Mouse (Mus musculus): Measurements from ENCODE around the gene Dek. TPM values are rescaled to one million over a fixed set of nuclear protein-coding genes. Genes with fewer than 3 reads are reported as not detected.

Gene Dek
- polyA plus RNA-seq, 1 experiment: 18.9 TPM

- no peaks in the 10 kb centered on the region for H3K4me1 ChIP-seq (ENCODE audit: control insufficient read depth, insufficient read depth, low read length)
- H3K4me3 ChIP-seq (replicated peaks; ENCODE audit: extremely low read depth, low read depth, low read length): no peak overlapping the region
- TF ChIP-seq CTCF (IDR thresholded peaks at IDR 0.05; ENCODE audit: insufficient read depth, low read length): no peak
- no peak for TF ChIP-seq POLR2A (IDR thresholded peaks at IDR 0.05; ENCODE audit: borderline replicate concordance, extremely low read depth, low read depth, low read length)
- 80% methylated on average over 15 of the region's 15 CpGs for WGBS
- no peak for DNase-seq
Measured at GRCm38 (mm10) chr13:47070329-47071080, 35.5 kb downstream of the Dek start.

DNA sequence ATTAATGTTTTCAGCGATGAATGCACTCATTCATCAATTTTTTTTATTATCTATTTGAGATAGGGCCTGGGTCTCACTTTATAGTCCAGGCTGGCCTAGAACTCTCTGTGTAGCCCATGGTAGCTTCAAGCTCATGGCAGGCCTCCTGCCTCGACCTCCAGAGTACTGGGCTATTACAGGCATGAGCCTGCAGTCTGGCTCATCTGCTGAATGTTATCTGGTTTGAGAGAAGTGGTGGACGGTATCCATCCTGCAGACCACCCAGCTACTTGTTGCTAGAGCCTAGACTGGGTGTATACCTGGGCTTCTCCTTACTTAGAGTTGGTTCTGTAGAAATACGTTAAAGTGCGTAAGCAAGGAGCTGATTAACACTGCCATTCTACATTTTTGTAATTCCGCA is 39.0 kb downstream of the Dek start:
- Histone ChIP-seq H3K4me3 (replicated peaks; ENCODE audit: extremely low read depth, low read depth, low read length) (no peak overlapping the region), H3K4me1 (ENCODE audit: control insufficient read depth, insufficient read depth, low read length) (no peaks in the 10 kb centered on the region)
- no peak for DNase-seq
- 91% methylated on average over 6 of the region's 6 CpGs for WGBS
- no peak for TF ChIP-seq POLR2A (IDR thresholded peaks at IDR 0.05; ENCODE audit: borderline replicate concordance, extremely low read depth, low read depth, low read length)
- TF ChIP-seq CTCF (IDR thresholded peaks at IDR 0.05; ENCODE audit: insufficient read depth, low read length): no peak

- Histone ChIP-seq H3K4me1 (ENCODE audit: control insufficient read depth, insufficient read depth, low read length) (no peaks in the 10 kb centered on the region), H3K4me3 (replicated peaks; ENCODE audit: extremely low read depth, low read depth, low read length) (no peak overlapping the region)
- TF ChIP-seq POLR2A (IDR thresholded peaks at IDR 0.05; ENCODE audit: borderline replicate concordance, extremely low read depth, low read depth, low read length) (no peak), CTCF (IDR thresholded peaks at IDR 0.05; ENCODE audit: insufficient read depth, low read length) (no peak)
- WGBS: 97% methylated on average over 10 of the region's 10 CpGs
- no peak for DNase-seq
Measured at GRCm38 (mm10) chr13:47066516-47066915, 39.5 kb downstream of the Dek start.

GRCm38 (mm10) chr13:47063985-47064760 is 41.8 kb downstream of the Dek start:
- WGBS: 59% methylated on average over 15 of the region's 15 CpGs
- H3K4me3 ChIP-seq (replicated peaks; ENCODE audit: extremely low read depth, low read depth, low read length): no peak overlapping the region
- H3K4me1 ChIP-seq (ENCODE audit: control insufficient read depth, insufficient read depth, low read length): no peaks in the 10 kb centered on the region
- TF ChIP-seq CTCF (IDR thresholded peaks at IDR 0.05; ENCODE audit: insufficient read depth, low read length): no peak
- TF ChIP-seq POLR2A (IDR thresholded peaks at IDR 0.05; ENCODE audit: borderline replicate concordance, extremely low read depth, low read depth, low read length): no peak
- DNase-seq: no peak

- H3K4me1 ChIP-seq (ENCODE audit: control insufficient read depth, insufficient read depth, low read length): no peaks in the 10 kb centered on the region
- no peak for DNase-seq
- TF ChIP-seq CTCF (IDR thresholded peaks at IDR 0.05; ENCODE audit: insufficient read depth, low read length) (no peak), POLR2A (IDR thresholded peaks at IDR 0.05; ENCODE audit: borderline replicate concordance, extremely low read depth, low read depth, low read length) (no peak)
- WGBS: 93% methylated on average over 17 of the region's 17 CpGs
- no peak overlapping the region for H3K4me3 ChIP-seq (replicated peaks; ENCODE audit: extremely low read depth, low read depth, low read length)
Measured at GRCm38 (mm10) chr13:47062756-47063155, 43.2 kb downstream of the Dek start.

- no peak for DNase-seq
- TF ChIP-seq CTCF (IDR thresholded peaks at IDR 0.05; ENCODE audit: insufficient read depth, low read length): no peak
- no peak for TF ChIP-seq POLR2A (IDR thresholded peaks at IDR 0.05; ENCODE audit: borderline replicate concordance, extremely low read depth, low read depth, low read length)
- no peaks in the 10 kb centered on the region for H3K4me1 ChIP-seq (ENCODE audit: control insufficient read depth, insufficient read depth, low read length)
- 89% methylated on average over 5 of the region's 5 CpGs for WGBS
- H3K4me3 ChIP-seq (replicated peaks; ENCODE audit: extremely low read depth, low read depth, low read length): no peak overlapping the region
Measured at GRCm38 (mm10) chr13:47056781-47057180, 49.2 kb downstream of the Dek start.

- WGBS: 77% methylated on average over 11 of the region's 11 CpGs
- DNase-seq: no peak
- H3K4me1 ChIP-seq (ENCODE audit: control insufficient read depth, insufficient read depth, low read length): no peaks in the 10 kb centered on the region
- TF ChIP-seq CTCF (IDR thresholded peaks at IDR 0.05; ENCODE audit: insufficient read depth, low read length) (no peak), POLR2A (IDR thresholded peaks at IDR 0.05; ENCODE audit: borderline replicate concordance, extremely low read depth, low read depth, low read length) (no peak)
- no peak overlapping the region for H3K4me3 ChIP-seq (replicated peaks; ENCODE audit: extremely low read depth, low read depth, low read length)
Measured at GRCm38 (mm10) chr13:47056126-47056525, 49.9 kb downstream of the Dek start.

GRCm38 (mm10) chr13:47053971-47054370 is 52.0 kb downstream of the Dek start:
- TF ChIP-seq CTCF (IDR thresholded peaks at IDR 0.05; ENCODE audit: insufficient read depth, low read length): no peak
- TF ChIP-seq POLR2A (IDR thresholded peaks at IDR 0.05; ENCODE audit: borderline replicate concordance, extremely low read depth, low read depth, low read length): no peak
- WGBS: 88% methylated on average over 10 of the region's 10 CpGs
- H3K4me3 ChIP-seq (replicated peaks; ENCODE audit: extremely low read depth, low read depth, low read length): no peak overlapping the region
- no peak for DNase-seq
- no peaks in the 10 kb centered on the region for H3K4me1 ChIP-seq (ENCODE audit: control insufficient read depth, insufficient read depth, low read length)

GRCm38 (mm10) chr13:47050009-47050408 is 56.0 kb downstream of the Dek start:
- 0 out of 2 replicates have a peak, but pooled peaks cover 2% of the 10 kb centered on the region for H3K4me1 ChIP-seq (ENCODE audit: control insufficient read depth, insufficient read depth, low read length)
- DNase-seq: no peak
- WGBS: 66% methylated on average over 4 of the region's 4 CpGs
- H3K4me3 ChIP-seq (replicated peaks; ENCODE audit: extremely low read depth, low read depth, low read length): no peak overlapping the region
- TF ChIP-seq POLR2A (IDR thresholded peaks at IDR 0.05; ENCODE audit: borderline replicate concordance, extremely low read depth, low read depth, low read length): no peak
- no peak for TF ChIP-seq CTCF (IDR thresholded peaks at IDR 0.05; ENCODE audit: insufficient read depth, low read length)

All from lung, adult 2 months (tissue).